Mouse (Mus musculus) gastrocnemius, adult 2 months (tissue): Measurements from ENCODE around the gene Ddx49. TPM values are rescaled to one million over a fixed set of nuclear protein-coding genes. Genes with fewer than 3 reads are reported as not detected.

Source experiments
- DNase-seq: peaks from one replicate; pipeline ENCODE4 v3.0.0; 2022
- H3K27ac ChIP-seq: fragments of 200-600 bp; 2 replicates; pipeline ENCODE4 v1.8.1; 2022; ENCODE audit warnings: mild to moderate bottlenecking
- H3K4me3 ChIP-seq: fragments of 200-600 bp; 2 replicates; pipeline ENCODE4 v1.8.1; 2022; ENCODE audit warnings: mild to moderate bottlenecking, moderate library complexity
- CTCF ChIP-seq: fragments of 200-600 bp; IDR thresholded peaks from 2 replicates; pipeline ENCODE4 v1.8.1; 2022; ENCODE audit warnings: antibody characterized with exemption, mild to moderate bottlenecking, moderate library complexity
- intact Hi-C: fragments of 180-260 bp; cut with DNase I; formaldehyde crosslinking; loops from one replicate; pipeline ENCODE4 v1.15.1; 2025
- total RNA-seq, 2 experiments: library from RNA; stranded (reverse); gene quantifications; 2 replicates each; pipeline ENCODE4 v1.2.3; 2021

Gene Ddx49
- total RNA-seq, 2 experiments from 2014 or later, result 29.9 to 30.0 TPM

DNA sequence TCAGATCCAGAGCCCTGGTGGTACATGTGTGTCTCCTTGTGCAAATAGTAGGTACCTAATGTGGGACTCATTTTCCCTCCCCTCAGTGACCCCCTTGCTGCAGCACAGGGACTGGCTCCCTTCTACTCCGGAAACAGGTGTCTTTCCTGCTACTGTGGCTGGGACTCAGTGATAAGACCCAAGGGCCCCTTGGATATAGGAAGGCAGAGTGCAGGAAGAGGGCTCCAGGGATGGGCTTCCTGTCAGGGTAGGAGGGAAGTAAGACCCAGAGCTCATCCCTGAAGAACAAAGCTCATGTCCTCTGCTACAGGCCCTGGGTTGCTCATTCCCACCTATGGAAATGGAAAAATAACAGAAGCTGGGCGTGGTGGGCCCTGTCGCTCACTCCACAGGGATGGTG, 25.8 kb downstream of the Ddx49 start:
- intact Hi-C loops, result no loop called here
- H3K4me3 ChIP-seq, result no peak overlapping the region
- peak overlapping the region; percentile 20; the same call in 1 of the 2 replicates for H3K27ac ChIP-seq
- DNase-seq, result no peak
- no peak for TF ChIP-seq CTCF

DNA sequence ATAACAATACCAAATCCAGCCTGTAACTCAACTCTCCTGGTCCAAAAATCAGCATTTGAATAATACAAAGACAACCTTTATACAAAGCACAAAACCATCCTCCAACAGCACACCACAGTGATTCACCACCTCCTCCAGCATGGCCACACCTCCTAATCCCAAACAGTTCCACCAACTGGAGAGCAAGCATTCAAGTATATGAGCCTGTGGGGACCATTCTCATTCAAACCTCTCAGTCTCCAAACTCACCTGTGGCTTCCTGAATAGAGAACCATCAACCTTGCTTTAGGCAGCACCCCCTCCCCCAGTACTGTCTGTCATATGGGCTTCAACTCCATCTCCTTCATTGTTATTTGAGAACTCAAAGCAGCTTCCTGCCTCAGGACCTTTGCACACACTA, 27.9 kb downstream of the Ddx49 start:
- TF ChIP-seq CTCF, result no peak
- intact Hi-C loops, result no loop called here
- no peak for DNase-seq
- Histone ChIP-seq H3K27ac (no peak overlapping the region), H3K4me3 (no peak overlapping the region)

DNA sequence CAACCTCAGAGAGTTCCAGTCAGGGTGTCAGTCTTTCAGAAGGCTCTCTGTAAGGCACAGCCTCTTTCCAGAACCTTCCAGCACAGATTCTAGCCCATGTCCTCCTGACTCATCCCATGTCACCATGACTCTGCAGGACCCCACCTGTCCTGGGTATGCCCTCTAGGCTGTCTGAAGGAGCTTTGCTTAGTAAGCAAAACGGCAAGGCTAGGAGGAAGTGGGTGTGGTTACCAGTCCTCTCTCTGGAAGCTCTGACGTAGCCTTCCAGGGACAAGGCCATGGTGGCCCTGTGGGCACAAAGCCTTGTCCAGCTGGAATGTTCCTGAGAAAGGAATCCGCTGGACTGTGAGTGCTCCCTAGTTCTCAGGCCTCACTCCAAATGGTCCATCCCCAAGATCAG, 29.3 kb downstream of the Ddx49 start:
- TF ChIP-seq CTCF, result no peak
- H3K27ac ChIP-seq, result no peak overlapping the region
- DNase-seq, result no peak
- no peak overlapping the region for H3K4me3 ChIP-seq
- intact Hi-C loops, result no loop called here

DNA sequence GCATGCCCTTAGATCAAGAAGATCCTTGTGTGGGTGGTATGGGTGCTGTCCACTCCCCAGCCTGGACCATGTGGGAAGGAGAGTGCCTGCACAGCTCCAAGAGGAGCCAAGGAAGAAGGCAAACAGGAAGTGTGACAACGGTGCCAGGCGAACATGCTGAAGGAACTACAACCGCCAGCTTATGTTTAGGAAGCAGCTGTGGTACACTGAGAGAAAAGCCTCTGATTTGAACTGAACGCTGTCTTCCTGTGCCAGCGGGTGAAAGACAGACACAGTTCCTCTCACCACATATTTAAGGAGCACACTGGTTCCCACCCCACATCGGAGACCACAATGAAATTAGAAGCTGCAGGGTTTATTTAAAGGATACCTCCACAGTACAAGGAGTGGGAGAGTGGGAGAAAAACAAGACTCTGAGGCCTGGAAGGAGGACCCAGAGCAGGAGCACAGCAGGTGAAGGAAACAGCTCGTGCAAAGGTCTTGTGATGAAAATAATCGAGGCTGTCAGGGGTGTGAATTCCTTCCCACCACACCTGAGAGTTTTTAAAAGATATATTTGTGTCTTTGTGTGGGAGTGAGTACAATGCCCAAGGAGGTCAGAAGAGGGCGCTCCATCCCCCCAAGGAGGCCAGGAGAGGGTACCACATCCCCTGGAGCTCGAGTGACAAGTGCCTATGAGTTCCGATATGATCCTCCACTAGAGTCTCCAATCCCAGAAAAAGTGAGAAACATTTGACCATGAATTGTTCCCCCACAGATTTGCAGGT, 33.3 kb downstream of the Ddx49 start:
- 0 out of 2 replicates have a peak overlapping the region, but pooled peaks have one; percentile 35 for H3K27ac ChIP-seq
- H3K4me3 ChIP-seq, result no peak overlapping the region
- DNase-seq, result no peak
- intact Hi-C loops, result no loop called here
- TF ChIP-seq CTCF, result peak; percentile 52

DNA sequence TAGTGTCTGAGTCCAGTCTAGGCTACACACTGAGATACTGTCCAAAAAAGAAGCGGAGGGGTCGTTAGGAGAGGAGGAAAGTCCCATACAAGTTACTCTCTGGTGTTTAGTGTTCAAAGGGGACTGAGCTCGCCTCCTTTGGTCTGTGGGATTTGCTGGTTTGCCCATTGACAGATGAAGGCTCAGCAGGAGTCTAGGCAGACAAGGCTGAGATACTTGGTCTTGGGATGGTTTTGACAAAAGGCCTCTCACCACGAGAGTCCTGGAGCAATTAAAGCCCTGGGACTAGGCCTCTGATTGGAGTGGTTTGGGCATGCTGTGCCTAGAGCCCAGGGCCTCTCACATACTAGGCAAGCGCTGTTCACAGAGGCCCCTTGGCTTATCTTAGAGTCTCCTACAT, 34.0 kb downstream of the Ddx49 start:
- Histone ChIP-seq H3K4me3 (no peak overlapping the region), H3K27ac (no peak overlapping the region)
- intact Hi-C loops, result no loop called here
- TF ChIP-seq CTCF, result no peak
- DNase-seq, result no peak

DNA sequence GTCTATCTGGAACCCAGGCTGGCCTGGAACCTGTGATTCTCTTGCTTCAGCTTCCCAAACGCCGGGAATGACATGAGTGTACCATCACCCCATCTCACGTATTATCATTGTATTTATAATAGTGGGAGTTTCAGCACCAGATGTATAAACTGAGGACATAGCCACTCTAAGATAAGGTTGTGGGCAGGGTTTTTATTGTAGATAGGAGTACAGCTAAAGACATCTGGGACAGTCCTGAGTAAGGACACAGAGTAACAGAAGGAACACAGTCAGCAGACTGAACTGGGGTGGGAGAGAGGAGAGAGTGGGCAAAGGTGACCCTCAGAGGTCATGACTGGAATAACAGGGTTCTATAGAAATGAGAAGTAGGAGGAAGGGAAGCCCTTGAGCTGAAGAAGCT, 34.6 kb downstream of the Ddx49 start:
- no peak overlapping the region for H3K27ac ChIP-seq
- DNase-seq, result no peak
- TF ChIP-seq CTCF, result no peak
- intact Hi-C loops, result no loop called here
- H3K4me3 ChIP-seq, result no peak overlapping the region

DNA sequence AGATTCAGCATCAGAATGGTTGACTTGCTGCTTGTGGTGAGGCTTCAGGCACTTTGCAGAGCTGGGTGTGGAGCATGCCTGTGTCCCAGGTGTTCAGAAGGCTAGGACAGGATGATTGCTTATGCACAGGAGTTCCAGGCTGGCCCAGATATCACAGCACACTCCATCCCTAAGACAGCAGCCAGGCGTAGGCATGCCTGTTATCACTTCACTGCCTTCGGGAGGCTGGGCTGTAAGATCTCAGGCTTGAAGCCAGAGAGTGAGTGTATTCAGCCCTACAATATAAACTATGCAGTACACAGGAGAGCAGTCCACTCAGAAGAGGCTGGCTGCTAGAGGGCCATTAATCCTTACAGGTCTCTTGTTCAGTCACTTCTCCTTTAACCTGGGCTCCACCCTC, 43.2 kb downstream of the Ddx49 start:
- Histone ChIP-seq H3K27ac (no peak overlapping the region), H3K4me3 (no peak overlapping the region)
- TF ChIP-seq CTCF, result no peak
- DNase-seq, result no peak
- intact Hi-C loops, result no loop called here

DNA sequence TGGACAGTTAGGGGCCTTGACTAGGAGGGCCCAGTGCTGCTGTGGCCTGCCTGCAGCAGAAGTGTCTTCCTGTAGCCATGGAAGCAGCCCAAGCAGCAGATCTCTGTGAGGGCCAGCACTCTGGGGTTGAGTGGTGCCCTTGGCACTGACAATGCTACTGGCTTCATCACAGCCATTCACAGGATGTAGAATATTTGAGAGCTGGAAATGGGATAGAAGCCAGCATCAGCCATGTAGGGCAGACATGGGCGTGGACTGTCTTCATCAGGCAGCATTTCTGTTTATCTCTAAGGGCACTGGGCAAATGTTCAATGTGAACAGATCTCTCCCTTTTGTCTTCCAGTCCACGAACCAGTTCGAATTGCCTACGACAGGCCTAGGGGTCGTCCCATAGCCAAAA, 43.7 kb downstream of the Ddx49 start:
- intact Hi-C loops, result no loop called here
- H3K4me3 ChIP-seq, result no peak overlapping the region
- no peak overlapping the region for H3K27ac ChIP-seq
- no peak for TF ChIP-seq CTCF
- no peak for DNase-seq

DNA sequence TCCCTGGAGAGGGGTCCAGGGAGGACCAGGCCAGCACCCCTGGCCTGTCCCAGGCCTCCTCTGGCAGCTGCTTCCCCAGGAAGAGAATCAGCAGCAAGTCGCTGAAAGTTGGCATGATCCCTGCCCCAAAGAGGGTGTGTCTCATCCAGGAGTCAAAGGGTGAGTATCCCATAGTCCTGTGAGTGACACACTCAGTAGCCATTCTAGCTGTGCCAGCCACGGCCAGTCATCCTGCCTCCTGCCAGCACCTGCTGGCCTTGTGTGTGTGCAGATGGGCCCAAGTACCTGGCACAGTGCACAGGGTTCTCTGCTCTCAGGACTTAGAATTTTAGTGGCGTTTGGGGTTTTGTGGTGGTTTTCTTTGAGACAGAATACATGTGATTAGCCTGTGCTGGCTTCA, 44.8 kb downstream of the Ddx49 start:
- TF ChIP-seq CTCF, result no peak
- no peak overlapping the region for H3K27ac ChIP-seq
- H3K4me3 ChIP-seq, result no peak overlapping the region
- DNase-seq, result peak; percentile 27
- intact Hi-C loops, result no loop called here

DNA sequence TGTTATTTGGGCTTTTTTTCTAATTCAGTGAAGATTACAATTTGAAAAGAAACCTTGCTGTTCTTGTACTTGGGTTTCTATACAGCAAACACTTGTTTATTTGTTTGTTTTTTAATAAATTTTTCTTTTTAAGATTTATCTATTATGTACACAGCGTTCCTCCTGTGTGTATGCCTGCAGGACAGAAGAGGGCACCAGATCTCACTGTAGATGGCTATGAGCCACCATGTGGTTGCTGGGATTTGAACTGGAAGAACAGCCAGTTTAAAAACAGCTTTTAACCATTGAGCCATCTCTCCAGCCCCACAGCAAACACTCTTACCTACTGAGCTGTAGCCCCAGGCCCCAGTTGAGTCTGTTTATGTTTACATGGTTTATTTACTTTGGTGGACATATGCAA, 47.7 kb downstream of the Ddx49 start:
- Histone ChIP-seq H3K4me3 (no peak overlapping the region), H3K27ac (no peak overlapping the region)
- intact Hi-C loops, result no loop called here
- no peak for DNase-seq
- peak; percentile 27; the same call in 1 of the 2 replicates for TF ChIP-seq CTCF

DNA sequence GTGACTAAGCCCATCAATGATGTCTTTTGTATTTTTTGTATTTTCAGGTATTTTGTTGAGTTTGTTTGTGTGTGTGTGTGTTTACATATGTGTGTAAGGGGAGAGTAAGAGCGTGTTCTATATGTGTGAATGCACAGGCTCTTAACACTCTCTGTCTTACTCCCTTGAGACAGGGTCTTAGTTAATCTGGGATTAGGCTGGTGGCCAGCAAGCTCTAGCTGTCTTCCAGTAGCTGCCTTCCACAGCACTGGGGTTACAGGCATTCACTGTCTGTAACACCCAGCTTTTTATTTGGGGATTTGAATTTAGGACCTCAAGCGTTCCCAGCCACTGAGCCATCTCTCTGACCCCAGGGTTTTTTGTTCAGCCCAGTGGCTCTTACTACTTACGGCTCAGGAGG, 54.4 kb downstream of the Ddx49 start:
- intact Hi-C loops, result no loop called here
- TF ChIP-seq CTCF, result no peak
- Histone ChIP-seq H3K27ac (no peak overlapping the region), H3K4me3 (no peak overlapping the region)
- DNase-seq, result no peak

DNA sequence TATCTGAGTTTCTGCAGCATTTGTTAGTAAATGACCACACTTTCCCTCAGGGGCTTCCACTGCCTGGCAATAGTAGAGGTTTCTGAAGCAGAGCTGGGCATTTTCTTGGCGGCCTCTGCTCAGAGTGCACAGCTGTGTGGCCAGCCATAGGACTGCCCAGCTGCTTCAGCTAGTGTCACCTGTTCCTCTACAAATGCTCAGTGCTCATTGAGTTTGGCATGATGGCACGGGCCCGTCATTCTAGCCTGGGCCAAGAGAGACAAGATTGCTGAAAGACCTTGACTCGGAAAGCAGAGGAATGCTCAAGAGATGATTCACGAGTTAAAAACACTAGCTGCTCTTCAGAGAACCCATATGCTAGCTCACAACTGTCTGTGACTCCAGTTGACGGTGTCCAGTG, 55.7 kb downstream of the Ddx49 start:
- H3K27ac ChIP-seq, result peak overlapping the region; percentile 50
- no peak overlapping the region for H3K4me3 ChIP-seq
- TF ChIP-seq CTCF, result no peak
- intact Hi-C loops, result no loop called here
- DNase-seq, result no peak

Other genes with a start within 250 kb of the Ddx49 start
- gene Tm6sf2, start 229.6 kb downstream of the Ddx49 start, total RNA-seq, result 1 to 10 TPM in 1 of 2 experiments, under 1 TPM in 1; 0.33 to 1.0 TPM
- gene Hapln4, start 219.0 kb downstream of the Ddx49 start, total RNA-seq, result under 1 TPM in 1 of 2 experiments, not detected in 1; 0.08 TPM
- not detected for gene Ncan, start 181.6 kb downstream of the Ddx49 start, total RNA-seq
- gene Nr2c2ap, start 171.2 kb downstream of the Ddx49 start, total RNA-seq, result 1 to 10 TPM; 4.3 to 6.5 TPM
- 10 to 100 TPM in 1 of 2 experiments, 1 to 10 TPM in 1; 7.5 to 10.7 TPM for gene Rfxank, start 163.3 kb downstream of the Ddx49 start, total RNA-seq
- gene Borcs8, start 163.0 kb downstream of the Ddx49 start, total RNA-seq, result 10 to 100 TPM; 11.6 to 14.8 TPM
- under 1 TPM; 0.31 to 0.56 TPM for gene Mef2b, start 162.8 kb downstream of the Ddx49 start, total RNA-seq
- gene Tmem161a, start 130.1 kb downstream of the Ddx49 start, total RNA-seq, result 10 to 100 TPM; 81.1 to 86.2 TPM
- gene Slc25a42, start 90.2 kb downstream of the Ddx49 start, total RNA-seq, result 10 to 100 TPM; 27.5 to 33.3 TPM
- gene Sugp2, start 68.3 kb downstream of the Ddx49 start, total RNA-seq, result 10 to 100 TPM; 41.8 to 50.7 TPM
- 1 to 10 TPM; 7.6 to 9.7 TPM for gene Armc6, start 68.0 kb downstream of the Ddx49 start, total RNA-seq
- 1 to 10 TPM; 3.8 to 4.3 TPM for gene Homer3, start 19.7 kb downstream of the Ddx49 start, total RNA-seq
- gene Cope, start within 50 bp of the Ddx49 start, total RNA-seq, result 100 to 1,000 TPM; 118 to 128 TPM
- 10 to 100 TPM; 14.0 to 23.3 TPM for gene Cers1, start 13.3 kb upstream of the Ddx49 start, total RNA-seq
- 1 to 10 TPM in 1 of 2 experiments, not detected in 1; 1.0 TPM for gene Gdf1, start 27.3 kb upstream of the Ddx49 start, total RNA-seq
- gene Upf1, start 50.8 kb upstream of the Ddx49 start, total RNA-seq, result 10 to 100 TPM; 28.1 to 35.1 TPM
- 10 to 100 TPM in 1 of 2 experiments, 1 to 10 TPM in 1; 5.5 to 31.2 TPM for gene Comp, start 71.1 kb upstream of the Ddx49 start, total RNA-seq
- 1 to 10 TPM; 8.9 to 9.5 TPM for gene Crtc1, start 137.1 kb upstream of the Ddx49 start, total RNA-seq
- gene Klhl26, start 174.5 kb upstream of the Ddx49 start, total RNA-seq, result 1 to 10 TPM; 6.7 to 8.5 TPM
- gene Tmem59l, start 184.9 kb upstream of the Ddx49 start, total RNA-seq, result not detected
- 1 to 10 TPM; 2.5 to 3.2 TPM for gene Crlf1, start 190.7 kb upstream of the Ddx49 start, total RNA-seq
- 100 to 1,000 TPM; 146 to 148 TPM for gene Rex1bd, start 204.3 kb upstream of the Ddx49 start, total RNA-seq
- 100 to 1,000 TPM; 777 to 924 TPM for gene Uba52, start 208.3 kb upstream of the Ddx49 start, total RNA-seq
- gene Fkbp8, start 225.2 kb upstream of the Ddx49 start, total RNA-seq, result 100 to 1,000 TPM; 108 to 112 TPM
- gene Kxd1, start 225.5 kb upstream of the Ddx49 start, total RNA-seq, result 10 to 100 TPM; 70.4 to 83.9 TPM
- 10 to 100 TPM; 11.9 to 14.6 TPM for gene Ell, start 237.0 kb upstream of the Ddx49 start, total RNA-seq